Mouse (Mus musculus): ENCODE measurements around the gene Ccp110.

GRCm38 (mm10) chr7:118723927-118724326 lies 11.6 kb downstream of the Ccp110 start:
- TF ChIP-seq POLR2A (IDR thresholded peaks at IDR 0.05; ENCODE audit: borderline replicate concordance, extremely low read depth, insufficient read depth, insufficient read length, poor library complexity, severe bottlenecking) (no peak), CTCF (IDR thresholded peaks at IDR 0.05; ENCODE audit: borderline replicate concordance, extremely low read depth, insufficient read depth, insufficient read length) (no peak)
